Mouse (Mus musculus): ENCODE results near the gene Farp1. TPM values are rescaled to one million over a fixed set of nuclear protein-coding genes. Genes with fewer than 3 reads are reported as not detected.

The Farp1 gene
- total RNA-seq, 1 experiment = 8.6 TPM

- no peak overlapping the region for H3K27ac ChIP-seq (ENCODE audit: insufficient read depth, low read depth, low read length, poor library complexity, severe bottlenecking)
- H3K9ac ChIP-seq (ENCODE audit: insufficient read depth, low read depth, low read length, poor library complexity, severe bottlenecking) = no peak overlapping the region
- in situ Hi-C loops (cut with MboI; ENCODE audit: low sequenced_read_pairs in 2 of 2, unreplicated experiment in 2 of 2) = no loop called here
- no peak overlapping the region for H3K4me3 ChIP-seq (ENCODE audit: insufficient read depth in 1 of 2, low read depth in 1 of 2, low read length in 2 of 2, poor library complexity in 1 of 2, severe bottlenecking in 1 of 2)
- peaks cover 5 to 16% of the 10 kb centered on the region in 2 experiments; a peak in 3 of 4 replicates for H3K4me1 ChIP-seq (ENCODE audit: control insufficient read depth in 2 of 2, insufficient read depth in 2 of 2, low read length in 2 of 2, poor library complexity in 1 of 2)
- no peak for TF ChIP-seq CHD2 (IDR thresholded peaks at IDR 0.05; ENCODE audit: low read depth, low read length)
- no peak for TF ChIP-seq ZC3H11A (IDR thresholded peaks at IDR 0.05; ENCODE audit: borderline replicate concordance, low read depth, low read length)
- TF ChIP-seq ZNF384 (IDR thresholded peaks at IDR 0.05; ENCODE audit: low read depth, low read length) = no peak
- TF ChIP-seq MAFK (IDR thresholded peaks at IDR 0.05; ENCODE audit: insufficient read depth, low read depth, low read length) = no peak
- no peak for TF ChIP-seq HCFC1 (IDR thresholded peaks at IDR 0.05; ENCODE audit: borderline replicate concordance, insufficient read depth, low read length)
- no peaks in the 10 kb centered on the region for H3K36me3 ChIP-seq (ENCODE audit: control insufficient read depth, insufficient read depth, low read length, poor library complexity, severe bottlenecking)
- no peak for DNase-seq (ENCODE audit: low read depth, low spot score)
- H3K9me3 ChIP-seq (ENCODE audit: control insufficient read depth, insufficient read depth, low read depth, low read length) = no peaks in the 10 kb centered on the region
These were observed 287.6 kb downstream of the Farp1 start for GRCm38 (mm10) chr14:121322641-121323040.

GRCm38 (mm10) chr14:121324521-121325330 is 289.7 kb downstream of the Farp1 start:
- Histone ChIP-seq H3K9me3 (ENCODE audit: control insufficient read depth, insufficient read depth, low read depth, low read length) (no peaks in the 10 kb centered on the region), H3K4me1 (ENCODE audit: control insufficient read depth in 2 of 2, insufficient read depth in 2 of 2, low read length in 2 of 2, poor library complexity in 1 of 2) (peaks cover 5 to 12% of the 10 kb centered on the region in 2 experiments; a peak in 3 of 4 replicates), H3K4me3 (ENCODE audit: insufficient read depth in 1 of 2, low read depth in 1 of 2, low read length in 2 of 2, poor library complexity in 1 of 2, severe bottlenecking in 1 of 2) (no peak overlapping the region), H3K36me3 (ENCODE audit: control insufficient read depth, insufficient read depth, low read length, poor library complexity, severe bottlenecking) (no peaks in the 10 kb centered on the region), H3K9ac (ENCODE audit: insufficient read depth, low read depth, low read length, poor library complexity, severe bottlenecking) (no peak overlapping the region), H3K27ac (ENCODE audit: insufficient read depth, low read depth, low read length, poor library complexity, severe bottlenecking) (no peak overlapping the region)
- in situ Hi-C loops (cut with MboI; ENCODE audit: low sequenced_read_pairs in 2 of 2, unreplicated experiment in 2 of 2) = no loop called here
- TF ChIP-seq HCFC1 (IDR thresholded peaks at IDR 0.05; ENCODE audit: borderline replicate concordance, insufficient read depth, low read length) = no peak
- no peak for DNase-seq (ENCODE audit: low read depth, low spot score)

GRCm38 (mm10) chr14:121326432-121326831 is 291.4 kb downstream of the Farp1 start:
- in situ Hi-C loops (cut with MboI; ENCODE audit: low sequenced_read_pairs in 2 of 2, unreplicated experiment in 2 of 2) = no loop called here
- H3K4me1 ChIP-seq (ENCODE audit: control insufficient read depth in 2 of 2, insufficient read depth in 2 of 2, low read length in 2 of 2, poor library complexity in 1 of 2) = peaks cover 7 to 16% of the 10 kb centered on the region in 2 experiments; a peak in 3 of 4 replicates
- H3K9ac ChIP-seq (ENCODE audit: insufficient read depth, low read depth, low read length, poor library complexity, severe bottlenecking) = no peak overlapping the region
- TF ChIP-seq HCFC1 (IDR thresholded peaks at IDR 0.05; ENCODE audit: borderline replicate concordance, insufficient read depth, low read length) (no peak), MAFK (IDR thresholded peaks at IDR 0.05; ENCODE audit: insufficient read depth, low read depth, low read length) (no peak), ZNF384 (IDR thresholded peaks at IDR 0.05; ENCODE audit: low read depth, low read length) (no peak), CHD2 (IDR thresholded peaks at IDR 0.05; ENCODE audit: low read depth, low read length) (no peak), ZC3H11A (IDR thresholded peaks at IDR 0.05; ENCODE audit: borderline replicate concordance, low read depth, low read length) (no peak)
- no peaks in the 10 kb centered on the region for H3K9me3 ChIP-seq (ENCODE audit: control insufficient read depth, insufficient read depth, low read depth, low read length)
- DNase-seq (ENCODE audit: low read depth, low spot score) = no peak
- H3K27ac ChIP-seq (ENCODE audit: insufficient read depth, low read depth, low read length, poor library complexity, severe bottlenecking) = no peak overlapping the region
- H3K4me3 ChIP-seq (ENCODE audit: insufficient read depth in 1 of 2, low read depth in 1 of 2, low read length in 2 of 2, poor library complexity in 1 of 2, severe bottlenecking in 1 of 2) = no peak overlapping the region
- no peaks in the 10 kb centered on the region for H3K36me3 ChIP-seq (ENCODE audit: control insufficient read depth, insufficient read depth, low read length, poor library complexity, severe bottlenecking)

GRCm38 (mm10) chr14:121328878-121329277 is 293.9 kb downstream of the Farp1 start:
- Histone ChIP-seq H3K9me3 (ENCODE audit: control insufficient read depth, insufficient read depth, low read depth, low read length) (no peaks in the 10 kb centered on the region), H3K9ac (ENCODE audit: insufficient read depth, low read depth, low read length, poor library complexity, severe bottlenecking) (no peak overlapping the region), H3K27ac (ENCODE audit: insufficient read depth, low read depth, low read length, poor library complexity, severe bottlenecking) (no peak overlapping the region), H3K4me3 (ENCODE audit: insufficient read depth in 1 of 2, low read depth in 1 of 2, low read length in 2 of 2, poor library complexity in 1 of 2, severe bottlenecking in 1 of 2) (no peak overlapping the region), H3K4me1 (ENCODE audit: control insufficient read depth in 2 of 2, insufficient read depth in 2 of 2, low read length in 2 of 2, poor library complexity in 1 of 2) (peaks cover 7 to 8% of the 10 kb centered on the region in 2 experiments; a peak in 2 of 4 replicates), H3K36me3 (ENCODE audit: control insufficient read depth, insufficient read depth, low read length, poor library complexity, severe bottlenecking) (peaks cover 2% of the 10 kb centered on the region; the same call in 1 of the 2 replicates)
- in situ Hi-C loops (cut with MboI; ENCODE audit: low sequenced_read_pairs in 2 of 2, unreplicated experiment in 2 of 2) = no loop called here
- DNase-seq (ENCODE audit: low read depth, low spot score) = no peak
- no peak for TF ChIP-seq ZC3H11A (IDR thresholded peaks at IDR 0.05; ENCODE audit: borderline replicate concordance, low read depth, low read length)
- no peak for TF ChIP-seq HCFC1 (IDR thresholded peaks at IDR 0.05; ENCODE audit: borderline replicate concordance, insufficient read depth, low read length)
- TF ChIP-seq ZNF384 (IDR thresholded peaks at IDR 0.05; ENCODE audit: low read depth, low read length) = no peak
- TF ChIP-seq CHD2 (IDR thresholded peaks at IDR 0.05; ENCODE audit: low read depth, low read length) = no peak
- TF ChIP-seq MAFK (IDR thresholded peaks at IDR 0.05; ENCODE audit: insufficient read depth, low read depth, low read length) = no peak

Measured in ES-E14 (cell line).